Mouse (Mus musculus) C2C12 (cell line): ENCODE measurements at regions not wholly inside any gene's neighbourhood (a gene's known extent, or its start where the extent isn't known, plus 50 kb on each side); places are given as distances from the start of the nearest gene placed in this dataset.

Experiments used
- CTCF ChIP-seq: IDR thresholded peaks from one replicate; pipeline ENCODE4 v1.5.1; 2011; ENCODE audit not compliant: control insufficient read depth, insufficient read depth, insufficient read length
- MAX ChIP-seq: IDR thresholded peaks from one replicate; pipeline ENCODE4 v1.6.1; 2011; ENCODE audit warnings: mild to moderate bottlenecking, control low read depth
- MYOD1 ChIP-seq: IDR thresholded peaks from one replicate; pipeline ENCODE4 v1.6.1; 2011; ENCODE audit warnings: low read depth; ENCODE audit not compliant: control insufficient read depth, insufficient read length
- MYOG ChIP-seq: IDR thresholded peaks from one replicate; pipeline ENCODE4 v1.6.1; 2011; ENCODE audit not compliant: control insufficient read depth, insufficient read length; ENCODE audit errors: extremely low read depth
- USF1 ChIP-seq: IDR thresholded peaks from one replicate; pipeline ENCODE4 v1.6.1; 2011; ENCODE audit warnings: low read depth, mild to moderate bottlenecking, control low read depth, moderate library complexity

GRCm38 (mm10) chr3:15071030-15071883 is 185.2 kb downstream of the Car2 start:
- no peak for TF ChIP-seq MYOG
- no peak for TF ChIP-seq CTCF
- TF ChIP-seq USF1 = no peak
- TF ChIP-seq MYOD1 = no peak
- TF ChIP-seq MAX = no peak
